Mouse (Mus musculus) gastrocnemius, adult 8-10 months (tissue): ENCODE measurements around the gene Gpbp1l1. TPM values are rescaled to one million over a fixed set of nuclear protein-coding genes. Genes with fewer than 3 reads are reported as not detected.

Source experiments
- DNase-seq, 2 experiments: peaks; one replicate each; pipeline ENCODE4 v3.0.0; 2022; ENCODE audit warnings: low spot score in 2 of 2
- total RNA-seq, 4 experiments: library from RNA; stranded (reverse); gene quantifications; 2 replicates each; pipeline ENCODE4 v1.2.4; 2022

Gene Gpbp1l1
- total RNA-seq, 4 experiments from 2014 or later, result 36.3 to 45.8 (median 37.0) TPM

- no peak for DNase-seq
These were observed 77.7 kb downstream of the Gpbp1l1 start for GRCm38 (mm10) chr4:116635197-116635596.

DNA sequence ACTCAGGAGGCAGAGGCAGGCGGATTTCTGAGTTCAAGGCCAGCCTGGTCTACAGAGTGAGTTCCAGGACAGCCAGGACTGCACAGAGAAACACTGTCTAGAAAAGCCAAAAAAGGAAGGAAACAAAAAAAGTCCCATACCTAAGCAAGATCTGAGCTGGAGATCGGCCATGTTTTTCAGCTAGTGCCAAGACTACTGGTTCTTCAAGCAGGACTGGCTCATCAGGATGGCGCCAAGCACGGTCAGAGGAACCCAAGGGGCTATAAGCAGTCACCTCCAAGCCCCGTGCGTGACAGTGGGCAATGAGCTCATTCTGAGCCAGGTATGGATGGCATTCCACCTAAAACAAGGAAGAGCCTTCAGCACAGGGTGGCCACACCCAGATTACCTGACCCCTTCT lies 81.4 kb downstream of the Gpbp1l1 start:
- no peak for DNase-seq

GRCm38 (mm10) chr4:116642071-116642470 lies 84.6 kb downstream of the Gpbp1l1 start:
- no peak for DNase-seq

Other genes starting within 250 kb of the Gpbp1l1 start
- 10 to 100 TPM; 76.6 to 98.8 (median 77.1) TPM for gene Mast2, start 93.5 kb upstream of the Gpbp1l1 start, total RNA-seq
- 10 to 100 TPM; 20.1 to 23.7 (median 21.7) TPM for gene Ipp, start 50.1 kb upstream of the Gpbp1l1 start, total RNA-seq
- gene Tmem69, start 1.7 kb upstream of the Gpbp1l1 start, total RNA-seq, result 10 to 100 TPM; 16.7 to 18.7 (median 18.4) TPM
- 1 to 10 TPM; 1.1 to 2.4 (median 1.3) TPM for gene Ccdc17, start 39.0 kb downstream of the Gpbp1l1 start, total RNA-seq
- gene Nasp, start 70.3 kb downstream of the Gpbp1l1 start, total RNA-seq, result 10 to 100 TPM in 2 of 4 experiments, 1 to 10 TPM in 2; 7.8 to 13.0 (median 9.5) TPM
- gene Akr1a1, start 94.0 kb downstream of the Gpbp1l1 start, total RNA-seq, result 100 to 1,000 TPM; 187 to 206 (median 199) TPM
- gene Prdx1, start 127.9 kb downstream of the Gpbp1l1 start, total RNA-seq, result 100 to 1,000 TPM; 247 to 330 (median 264) TPM
- gene Mmachc, start 150.7 kb downstream of the Gpbp1l1 start, total RNA-seq, result 10 to 100 TPM; 30.4 to 34.6 (median 33.3) TPM
- 1 to 10 TPM; 1.2 to 2.2 (median 1.7) TPM for gene Ccdc163, start 150.9 kb downstream of the Gpbp1l1 start, total RNA-seq
- gene Tesk2, start 163.3 kb downstream of the Gpbp1l1 start, total RNA-seq, result 1 to 10 TPM; 1.6 to 1.9 (median 1.7) TPM
- gene Toe1, start 250.0 kb downstream of the Gpbp1l1 start, total RNA-seq, result 1 to 10 TPM; 4.1 to 6.1 (median 4.5) TPM